Mouse (Mus musculus): ENCODE results near the gene Crtam. TPM values are rescaled to one million over a fixed set of nuclear protein-coding genes. Genes with fewer than 3 reads are reported as not detected.

Gene Crtam
- 0.09 TPM in 1 of 2 replicates, not detected in the other for polyA plus RNA-seq (2015; fragmentation: Nextera tagmentation; extraction: Ambion mirVana)

DNA sequence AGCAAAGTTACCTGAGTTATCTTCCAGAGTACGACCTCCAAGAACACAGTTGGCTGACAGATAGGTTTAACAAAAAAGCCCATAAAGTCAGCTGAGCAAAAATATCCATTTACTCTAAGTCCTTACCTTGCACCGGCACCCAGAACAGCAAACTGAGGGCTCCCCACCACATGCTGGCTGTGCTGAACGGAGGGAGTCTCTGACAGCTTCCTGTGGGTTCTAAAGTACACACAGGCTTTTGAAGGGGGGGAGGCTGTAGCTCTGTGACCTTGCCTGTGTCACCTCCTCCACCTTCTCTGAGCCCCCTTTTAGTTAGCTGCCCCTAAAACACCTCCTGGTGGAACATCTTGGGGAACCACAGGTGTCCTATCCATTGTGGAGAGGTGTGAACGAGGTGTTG, at the start of gene Crtam:
TSS of gene Crtam (minus strand) at position 214 of the 400 bp plus-strand sequence.
- Histone ChIP-seq H3K27ac (no peak within 1 kb of the TSS), H3K9ac (no peak within 1 kb of the TSS), H3K27me3 (no peaks in the 10 kb centered on the region), H3K9me3 (replicated peaks) (no peaks in the 10 kb centered on the region), H3K4me3 (no peak within 1 kb of the TSS), H3K4me1 (replicated peaks) (no peaks in the 10 kb centered on the region), H3K4me2 (no peak within 1 kb of the TSS), H3K36me3 (no peaks in the 10 kb centered on the region)
- WGBS = 27% methylated on average over 4 of the region's 4 CpGs
- no peak for ATAC-seq (replicated peaks; ENCODE audit: insufficient number of reproducible peaks, insufficient read depth, low FRiP score, low read depth)

DNA sequence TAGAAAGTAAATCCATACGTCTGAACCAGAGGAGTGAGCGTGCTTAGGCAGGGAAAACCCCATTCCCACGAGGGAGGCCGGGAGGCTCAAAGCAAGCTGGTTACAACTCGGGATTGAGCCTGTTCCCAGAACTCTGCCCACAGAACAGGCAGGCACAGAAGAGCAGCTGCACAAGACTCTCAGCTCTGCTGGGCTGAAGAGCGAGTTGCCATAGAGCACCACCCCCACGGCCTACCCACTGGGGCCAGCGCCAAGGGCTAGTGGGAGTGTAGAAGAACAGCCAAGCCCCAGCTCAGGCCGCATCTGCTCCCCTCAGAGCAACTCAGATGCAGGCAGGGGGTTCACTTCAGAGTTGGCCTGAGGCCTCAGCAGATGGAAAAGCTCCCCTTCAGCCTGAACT, 49.7 kb upstream of the Crtam start:
- WGBS = 79% methylated on average over 9 of the region's 9 CpGs
- Histone ChIP-seq H3K27ac (no peak overlapping the region), H3K4me1 (replicated peaks) (peaks cover 22% of the 10 kb centered on the region), H3K4me2 (no peak overlapping the region), H3K4me3 (no peak overlapping the region), H3K9ac (no peak overlapping the region), H3K36me3 (no peaks in the 10 kb centered on the region), H3K9me3 (replicated peaks) (no peaks in the 10 kb centered on the region), H3K27me3 (no peaks in the 10 kb centered on the region)
- ATAC-seq (replicated peaks; ENCODE audit: insufficient number of reproducible peaks, insufficient read depth, low FRiP score, low read depth) = no peak

DNA sequence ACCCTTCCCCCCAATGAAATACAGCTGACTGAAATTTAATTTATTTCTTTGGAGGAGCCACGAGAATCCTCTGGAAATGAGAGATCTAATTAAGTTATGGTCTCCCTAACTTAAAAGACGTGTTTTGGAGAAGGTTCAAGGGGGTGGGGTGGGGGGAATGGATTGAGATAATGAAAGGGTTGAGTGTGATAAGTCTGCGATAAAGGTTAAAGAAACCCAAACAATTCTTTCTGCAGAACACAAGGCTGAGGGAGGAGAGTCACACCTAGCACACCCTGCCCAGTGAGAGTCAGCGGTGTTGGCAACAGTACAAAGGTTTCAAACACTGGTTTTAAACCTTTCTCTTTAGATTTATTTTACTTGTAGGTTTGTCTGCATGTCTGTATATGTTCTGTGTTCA, 49.0 kb upstream of the Crtam start:
- H3K9ac ChIP-seq = no peak overlapping the region
- H3K27me3 ChIP-seq = no peaks in the 10 kb centered on the region
- H3K4me2 ChIP-seq = no peak overlapping the region
- ATAC-seq (replicated peaks; ENCODE audit: insufficient number of reproducible peaks, insufficient read depth, low FRiP score, low read depth) = no peak
- H3K27ac ChIP-seq = no peak overlapping the region
- WGBS = 66% methylated on average over 4 of the region's 4 CpGs
- peaks cover 22% of the 10 kb centered on the region for H3K4me1 ChIP-seq (replicated peaks)
- H3K4me3 ChIP-seq = no peak overlapping the region
- no peaks in the 10 kb centered on the region for H3K36me3 ChIP-seq
- H3K9me3 ChIP-seq (replicated peaks) = no peaks in the 10 kb centered on the region

DNA sequence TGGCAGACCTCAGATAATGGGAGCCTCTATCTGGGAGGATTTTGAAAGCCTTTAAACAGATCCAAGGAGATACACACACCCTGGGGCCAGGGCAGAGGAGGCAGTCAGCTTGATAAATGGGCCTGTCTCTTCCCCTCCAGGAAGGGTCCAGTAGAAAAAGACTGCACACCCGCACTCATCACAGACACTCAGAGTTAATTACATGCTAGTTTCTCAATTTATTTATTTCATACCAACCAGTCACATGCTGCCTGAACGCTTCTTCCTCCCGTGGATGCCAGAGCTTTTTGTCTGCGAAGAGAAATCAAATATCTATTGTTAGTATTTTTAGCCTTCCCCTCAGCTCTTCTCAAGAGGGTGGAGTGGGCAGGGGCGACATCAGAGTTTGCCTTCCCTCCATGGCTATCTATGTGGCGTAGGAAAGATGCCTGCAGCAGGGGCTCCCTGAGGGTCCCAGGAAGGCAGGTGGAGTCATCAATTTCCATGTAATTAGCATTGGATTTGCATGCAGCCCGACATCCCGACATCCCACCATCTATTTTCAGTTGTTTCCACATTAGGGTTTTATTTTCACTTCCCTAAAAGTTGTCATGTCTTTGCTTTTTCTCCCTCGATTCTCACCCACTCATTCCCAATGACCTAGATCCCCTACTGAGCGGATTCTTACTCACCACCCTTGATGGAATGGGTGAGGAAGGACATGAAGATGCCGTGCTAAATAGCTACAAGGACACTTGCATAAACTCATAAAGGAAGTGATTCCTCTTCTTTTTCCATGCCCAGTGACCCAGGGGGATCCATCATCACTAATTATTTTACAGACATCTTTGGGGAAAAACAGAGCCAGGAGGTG, 46.9 kb upstream of the Crtam start:
- WGBS = 44% methylated on average over 11 of the region's 11 CpGs
- no peak overlapping the region for H3K9ac ChIP-seq
- peaks cover 20% of the 10 kb centered on the region for H3K4me1 ChIP-seq (replicated peaks)
- no peaks in the 10 kb centered on the region for H3K27me3 ChIP-seq
- no peak overlapping the region for H3K27ac ChIP-seq
- H3K4me3 ChIP-seq = no peak overlapping the region
- ATAC-seq (replicated peaks; ENCODE audit: insufficient number of reproducible peaks, insufficient read depth, low FRiP score, low read depth) = no peak
- H3K36me3 ChIP-seq = no peaks in the 10 kb centered on the region
- no peaks in the 10 kb centered on the region for H3K9me3 ChIP-seq (replicated peaks)
- no peak overlapping the region for H3K4me2 ChIP-seq

DNA sequence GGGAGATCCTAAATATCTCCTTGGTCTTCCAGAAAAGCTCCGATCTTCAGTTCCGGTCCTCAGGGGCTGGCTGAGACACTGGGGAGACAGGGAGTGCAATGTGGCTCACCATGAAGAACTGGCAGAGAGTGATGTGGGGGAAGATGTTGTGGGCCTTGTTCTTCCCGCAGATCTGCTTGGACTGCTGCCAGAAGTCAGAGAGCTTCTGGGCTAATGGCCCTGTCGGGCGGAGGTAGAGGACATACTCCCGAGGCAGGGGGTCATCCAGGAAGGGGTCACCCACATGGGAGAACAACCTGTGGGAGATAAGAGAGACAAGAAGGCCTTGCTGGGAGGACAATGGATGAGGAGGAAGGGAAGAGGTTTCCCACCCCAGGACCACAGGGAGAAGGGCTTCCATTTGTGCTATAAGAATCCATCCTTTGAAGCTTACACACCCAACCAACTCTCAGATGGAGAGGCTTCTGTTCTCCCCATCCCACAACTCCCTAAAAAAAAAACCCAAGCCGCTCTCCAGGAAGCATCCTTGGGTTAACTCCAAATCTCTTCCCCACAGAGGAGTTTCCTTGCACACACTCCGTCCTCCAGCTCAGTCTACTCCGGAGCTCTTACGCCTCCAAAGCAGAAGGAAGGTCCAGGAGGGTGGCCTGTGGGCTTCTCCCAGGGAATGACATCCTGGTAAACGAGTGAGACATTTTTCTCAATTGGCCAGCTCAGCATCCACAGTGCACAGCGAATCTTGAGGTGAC, 46.1 kb upstream of the Crtam start:
- no peaks in the 10 kb centered on the region for H3K36me3 ChIP-seq
- H3K4me3 ChIP-seq = no peak overlapping the region
- ATAC-seq (replicated peaks; ENCODE audit: insufficient number of reproducible peaks, insufficient read depth, low FRiP score, low read depth) = no peak
- no peaks in the 10 kb centered on the region for H3K27me3 ChIP-seq
- no peak overlapping the region for H3K4me2 ChIP-seq
- H3K9me3 ChIP-seq (replicated peaks) = no peaks in the 10 kb centered on the region
- H3K27ac ChIP-seq = no peak overlapping the region
- no peak overlapping the region for H3K9ac ChIP-seq
- 40% methylated on average over 12 of the region's 12 CpGs for WGBS
- H3K4me1 ChIP-seq (replicated peaks) = peaks cover 20% of the 10 kb centered on the region

DNA sequence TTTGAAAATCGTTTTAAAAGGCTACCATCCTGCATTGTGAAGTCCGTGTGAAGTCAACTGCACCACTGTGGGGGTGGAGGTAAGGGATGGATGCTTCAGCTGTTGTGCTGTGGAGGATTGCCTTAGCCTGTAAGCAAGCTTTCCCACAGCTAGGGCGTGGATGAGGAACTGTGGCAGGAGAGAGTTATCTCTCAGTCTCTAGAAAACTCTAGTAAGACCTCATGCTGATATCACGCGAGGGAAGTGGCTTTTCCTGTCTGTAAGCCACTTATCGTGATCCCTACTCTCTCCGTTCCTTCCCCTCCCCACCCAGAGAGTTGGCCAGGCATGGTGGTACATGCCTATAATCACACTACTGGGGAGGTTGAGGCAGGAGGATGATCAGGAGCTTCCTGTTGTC, 44.9 kb upstream of the Crtam start:
- ATAC-seq (replicated peaks; ENCODE audit: insufficient number of reproducible peaks, insufficient read depth, low FRiP score, low read depth) = no peak
- Histone ChIP-seq H3K27ac (no peak overlapping the region), H3K4me1 (replicated peaks) (peaks cover 20% of the 10 kb centered on the region), H3K36me3 (no peaks in the 10 kb centered on the region), H3K9me3 (replicated peaks) (no peaks in the 10 kb centered on the region), H3K27me3 (no peaks in the 10 kb centered on the region), H3K9ac (no peak overlapping the region), H3K4me3 (no peak overlapping the region), H3K4me2 (no peak overlapping the region)
- 59% methylated on average over 7 of the region's 7 CpGs for WGBS

DNA sequence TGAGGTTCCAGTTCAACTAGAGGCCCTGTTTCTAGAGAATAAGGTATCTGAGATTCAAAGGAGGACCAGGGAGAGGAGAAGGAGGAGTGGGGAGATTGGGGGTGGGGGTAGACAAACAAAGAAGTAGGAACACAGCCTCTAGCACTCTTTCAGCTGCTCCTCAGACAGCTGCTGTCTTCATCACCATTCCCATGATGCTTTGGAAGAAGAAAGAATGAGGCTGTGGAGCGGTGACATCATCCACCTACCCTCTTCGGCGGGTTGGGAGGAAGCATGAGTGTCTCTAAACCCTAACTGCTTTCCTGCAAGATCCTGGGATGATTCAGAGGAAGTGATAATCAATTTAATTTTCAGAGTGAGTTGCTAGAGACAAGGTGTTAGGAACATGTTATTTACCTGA, 44.4 kb upstream of the Crtam start:
- no peak overlapping the region for H3K9ac ChIP-seq
- H3K4me1 ChIP-seq (replicated peaks) = peaks cover 20% of the 10 kb centered on the region
- H3K36me3 ChIP-seq = no peaks in the 10 kb centered on the region
- H3K27me3 ChIP-seq = no peaks in the 10 kb centered on the region
- no peak overlapping the region for H3K4me2 ChIP-seq
- no peaks in the 10 kb centered on the region for H3K9me3 ChIP-seq (replicated peaks)
- 74% methylated on average over 3 of the region's 3 CpGs for WGBS
- no peak overlapping the region for H3K4me3 ChIP-seq
- no peak overlapping the region for H3K27ac ChIP-seq
- ATAC-seq (replicated peaks; ENCODE audit: insufficient number of reproducible peaks, insufficient read depth, low FRiP score, low read depth) = no peak

DNA sequence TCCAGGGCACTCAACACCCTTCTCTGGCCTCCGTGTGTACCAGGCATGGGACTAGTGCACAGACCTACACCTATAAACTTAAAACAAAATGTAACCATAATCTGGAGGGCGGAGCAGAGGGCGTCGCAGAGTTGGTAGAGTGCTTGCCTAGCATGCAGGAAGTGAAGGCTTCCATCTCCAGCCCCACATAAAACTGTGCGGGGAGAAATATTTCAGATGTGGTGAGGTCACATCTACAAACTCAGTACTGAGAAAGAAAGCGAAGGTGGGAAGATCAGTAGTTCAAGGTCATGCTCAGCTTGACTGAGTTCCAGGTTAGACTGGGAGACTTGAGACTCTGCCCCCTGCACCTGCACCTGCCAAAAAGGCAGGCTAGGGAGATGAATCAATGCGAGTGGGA, 43.8 kb upstream of the Crtam start:
- H3K27ac ChIP-seq = no peak overlapping the region
- H3K4me3 ChIP-seq = no peak overlapping the region
- H3K4me2 ChIP-seq = no peak overlapping the region
- H3K36me3 ChIP-seq = no peaks in the 10 kb centered on the region
- H3K27me3 ChIP-seq = no peaks in the 10 kb centered on the region
- 91% methylated on average over 7 of the region's 7 CpGs for WGBS
- H3K4me1 ChIP-seq (replicated peaks) = peaks cover 17% of the 10 kb centered on the region
- no peak overlapping the region for H3K9ac ChIP-seq
- no peaks in the 10 kb centered on the region for H3K9me3 ChIP-seq (replicated peaks)
- ATAC-seq (replicated peaks; ENCODE audit: insufficient number of reproducible peaks, insufficient read depth, low FRiP score, low read depth) = no peak

DNA sequence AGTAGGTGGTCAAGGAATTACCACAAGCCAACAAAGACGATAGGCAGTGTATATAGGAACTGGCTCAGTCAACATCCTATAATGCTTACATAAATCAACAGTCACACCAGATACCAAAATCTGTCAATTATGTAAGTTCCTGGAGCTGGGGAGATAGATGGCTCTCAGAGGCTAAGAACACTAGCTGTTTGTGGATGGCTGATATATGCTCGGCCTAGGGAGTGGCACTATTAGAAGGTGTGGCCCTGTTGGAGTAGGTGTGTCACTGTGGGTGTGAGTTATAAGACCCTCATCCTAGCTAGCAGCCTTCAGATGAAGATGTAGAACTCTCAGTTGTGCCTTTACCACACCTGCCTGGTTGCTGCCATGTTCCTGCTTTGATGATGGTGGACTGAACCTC, 43.2 kb upstream of the Crtam start:
- no peak for ATAC-seq (replicated peaks; ENCODE audit: insufficient number of reproducible peaks, insufficient read depth, low FRiP score, low read depth)
- Histone ChIP-seq H3K9me3 (replicated peaks) (no peaks in the 10 kb centered on the region), H3K4me3 (no peak overlapping the region), H3K9ac (no peak overlapping the region), H3K4me2 (no peak overlapping the region), H3K27me3 (no peaks in the 10 kb centered on the region), H3K27ac (no peak overlapping the region), H3K4me1 (replicated peaks) (peaks cover 17% of the 10 kb centered on the region), H3K36me3 (no peaks in the 10 kb centered on the region)
- WGBS = 83% methylated on average over 2 of the region's 2 CpGs

DNA sequence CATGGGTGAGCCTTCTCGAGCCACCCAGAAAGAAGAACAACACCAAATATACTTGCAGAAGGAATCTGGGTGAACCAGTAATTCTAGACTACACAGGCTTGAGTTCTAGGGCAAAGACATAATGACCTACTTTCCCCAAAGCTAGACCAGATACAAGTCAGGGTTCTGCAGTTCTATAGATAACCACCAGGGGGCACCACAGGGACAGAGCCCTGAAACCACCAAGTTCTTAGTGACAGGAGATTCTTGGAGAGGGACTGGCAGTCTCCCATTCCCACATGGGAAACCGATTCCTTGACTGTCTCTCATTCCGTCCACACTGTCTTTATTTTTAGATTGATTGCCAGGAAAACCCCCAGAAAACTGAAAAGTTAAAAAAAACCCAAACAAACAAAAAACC, 40.2 kb upstream of the Crtam start:
- H3K27ac ChIP-seq = no peak overlapping the region
- no peak overlapping the region for H3K4me3 ChIP-seq
- H3K4me1 ChIP-seq (replicated peaks) = peaks cover 11% of the 10 kb centered on the region
- no peak for ATAC-seq (replicated peaks; ENCODE audit: insufficient number of reproducible peaks, insufficient read depth, low FRiP score, low read depth)
- H3K27me3 ChIP-seq = no peaks in the 10 kb centered on the region
- 7% methylated on average over 3 of the region's 3 CpGs for WGBS
- H3K9me3 ChIP-seq (replicated peaks) = no peaks in the 10 kb centered on the region
- H3K4me2 ChIP-seq = no peak overlapping the region
- H3K36me3 ChIP-seq = no peaks in the 10 kb centered on the region
- no peak overlapping the region for H3K9ac ChIP-seq

DNA sequence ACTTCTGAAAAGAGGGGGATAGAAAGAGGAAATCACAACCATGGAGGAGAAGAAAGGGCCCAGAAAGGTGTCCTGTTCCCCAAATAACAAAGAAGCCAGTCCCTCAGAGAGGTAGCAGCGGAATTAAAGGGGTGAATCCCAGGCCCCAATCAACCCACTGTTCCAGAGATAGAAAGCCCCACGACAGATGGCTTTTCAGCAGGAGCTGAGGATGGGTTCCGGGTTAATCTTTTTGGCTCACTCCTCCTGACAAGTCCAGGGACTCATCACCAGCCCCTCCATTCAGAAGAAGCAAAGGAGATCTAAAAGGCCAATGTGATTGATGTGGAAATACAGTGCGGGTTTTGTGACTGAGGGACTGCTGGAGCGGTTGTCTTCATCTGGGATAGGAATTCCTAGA, 39.2 kb upstream of the Crtam start:
- Histone ChIP-seq H3K9ac (no peak overlapping the region), H3K36me3 (no peaks in the 10 kb centered on the region), H3K27me3 (no peaks in the 10 kb centered on the region), H3K27ac (no peak overlapping the region), H3K4me2 (no peak overlapping the region), H3K9me3 (replicated peaks) (no peaks in the 10 kb centered on the region), H3K4me1 (replicated peaks) (peaks cover 11% of the 10 kb centered on the region), H3K4me3 (no peak overlapping the region)
- WGBS = 80% methylated on average over 5 of the region's 5 CpGs
- ATAC-seq (replicated peaks; ENCODE audit: insufficient number of reproducible peaks, insufficient read depth, low FRiP score, low read depth) = no peak

Data from heart, embryonic 15.5 days (tissue).